Mouse (Mus musculus): ENCODE measurements around the gene Crtac1.

DNA sequence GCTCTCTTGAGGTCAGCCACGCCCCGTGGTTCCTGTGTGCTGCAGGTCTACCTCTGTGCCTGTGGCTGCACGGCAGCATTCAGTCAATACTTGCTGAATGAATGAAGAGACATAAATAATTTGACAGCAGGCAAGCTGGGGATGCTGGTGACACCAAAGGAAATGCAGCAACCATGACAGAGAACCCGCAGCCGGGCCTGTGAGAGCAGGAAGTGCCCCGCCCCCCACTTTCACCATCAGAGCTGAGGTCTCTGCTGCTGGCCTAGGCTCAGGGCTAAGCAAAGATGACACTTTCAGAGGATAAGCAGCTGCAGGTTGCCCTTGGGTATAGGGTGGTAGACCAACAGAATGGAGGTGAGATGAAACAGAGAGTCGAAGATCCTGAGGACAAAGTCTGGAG lies 125.4 kb downstream of the Crtac1 start:
- TF ChIP-seq CTCF (IDR thresholded peaks at IDR 0.05) (no peak), EP300 (IDR thresholded peaks at IDR 0.05) (no peak)
